Mouse (Mus musculus) gonadal fat pad, adult 2 months (tissue): ENCODE measurements around the gene Slc15a2. TPM values are rescaled to one million over a fixed set of nuclear protein-coding genes. Genes with fewer than 3 reads are reported as not detected.
A peak's percentile ranks its signal among the peaks of the same experiment; 100 is the strongest.

ENCODE experiments used
- DNase-seq: peaks from one replicate; pipeline ENCODE4 v3.0.0-alpha.2; 2012; ENCODE audit warnings: low read depth
- polyA plus RNA-seq: library from polyadenylated mRNA; depleted of rRNA; stranded (reverse); fragments of >200 nt; gene quantifications from 2 replicates; pipeline ENCODE4 v1.2.3, GENCODE M21; 2012

Gene Slc15a2
- polyA plus RNA-seq, 1 experiment, result 21.4 TPM

DNA sequence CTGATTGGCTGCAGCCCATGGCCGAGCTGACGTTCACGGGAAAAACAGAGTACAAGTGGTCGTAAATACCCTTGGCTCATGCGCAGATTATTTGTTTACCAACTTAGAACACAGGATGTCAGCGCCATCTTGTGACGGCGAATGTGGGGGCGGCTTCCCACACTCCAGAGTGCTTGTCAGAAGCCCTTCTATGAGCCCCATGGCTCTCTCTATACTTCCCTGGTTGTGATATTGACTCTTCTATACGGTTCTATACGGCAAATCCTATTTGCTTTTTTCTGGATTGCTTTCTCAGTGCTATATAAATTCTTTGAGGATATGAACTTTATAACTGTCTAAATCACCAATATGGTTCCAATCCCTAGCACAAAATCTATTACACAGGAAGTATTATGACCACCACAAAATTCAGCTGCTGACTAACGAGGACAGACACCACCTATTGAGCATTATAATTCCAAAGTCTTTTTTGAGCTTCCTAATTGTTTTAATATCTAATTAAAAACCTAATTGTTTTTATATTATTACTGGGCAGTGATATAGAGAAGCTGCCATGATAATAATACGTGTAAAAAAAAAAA is 14.5 kb downstream of the Slc15a2 start:
- DNase-seq, result no peak

DNA sequence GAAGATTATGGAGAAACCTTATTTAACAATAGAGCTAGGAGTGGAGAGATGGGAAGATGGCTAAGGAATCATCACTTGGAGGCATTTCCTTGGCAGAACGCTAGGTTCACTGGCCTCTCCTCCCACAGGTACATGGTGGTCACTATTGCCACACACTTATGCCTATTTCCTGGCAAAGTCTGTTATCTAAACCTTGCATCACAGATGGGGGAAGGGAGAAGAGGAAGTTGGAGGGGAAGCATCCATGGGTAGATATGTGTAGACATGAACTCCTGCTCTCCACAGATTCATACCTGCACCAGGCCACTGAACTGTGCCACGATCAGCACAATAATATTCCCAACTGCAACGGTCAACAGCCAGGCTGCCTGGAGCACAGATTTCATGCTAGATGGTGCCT is 32.8 kb downstream of the Slc15a2 start:
- DNase-seq, result no peak

DNA sequence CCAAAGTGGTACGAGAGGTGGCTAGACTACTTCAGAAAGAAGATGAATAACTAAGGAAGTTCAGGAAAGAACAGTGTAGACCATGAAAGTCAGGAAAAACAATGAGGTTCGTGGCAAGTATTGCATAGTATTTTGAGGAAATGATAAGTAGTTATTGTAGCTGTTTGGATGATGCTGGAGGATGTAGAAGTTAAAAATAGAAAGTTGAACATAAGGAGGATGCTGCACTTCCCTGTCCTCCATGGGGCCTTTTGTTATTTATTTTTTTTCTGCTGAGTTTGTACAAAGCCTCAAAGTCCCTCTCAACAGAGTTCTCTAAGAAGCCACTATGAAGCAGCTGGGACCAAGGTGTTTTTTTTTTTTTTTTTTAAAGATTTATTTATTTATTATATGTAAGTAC is 37.0 kb downstream of the Slc15a2 start:
- DNase-seq, result no peak

DNA sequence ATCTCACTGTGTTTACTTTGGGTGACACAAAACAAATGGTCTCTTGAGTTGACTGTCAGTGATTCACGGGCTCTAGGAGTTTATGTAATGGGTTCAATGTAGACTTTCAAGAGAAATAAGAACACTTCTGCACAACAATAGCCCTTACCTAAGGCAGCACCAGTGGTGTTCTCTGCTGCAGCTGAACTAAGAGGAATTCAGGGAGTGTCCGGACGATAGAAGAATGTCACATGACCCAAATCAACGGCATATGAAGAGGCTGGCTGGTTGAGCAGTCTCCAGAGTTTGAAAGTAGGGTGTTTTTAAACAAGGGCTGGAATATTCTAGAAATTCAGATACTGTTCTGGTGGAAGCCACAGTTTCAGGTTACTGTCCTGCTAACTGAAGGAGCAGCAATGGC is 37.7 kb downstream of the Slc15a2 start:
- no peak for DNase-seq

DNA sequence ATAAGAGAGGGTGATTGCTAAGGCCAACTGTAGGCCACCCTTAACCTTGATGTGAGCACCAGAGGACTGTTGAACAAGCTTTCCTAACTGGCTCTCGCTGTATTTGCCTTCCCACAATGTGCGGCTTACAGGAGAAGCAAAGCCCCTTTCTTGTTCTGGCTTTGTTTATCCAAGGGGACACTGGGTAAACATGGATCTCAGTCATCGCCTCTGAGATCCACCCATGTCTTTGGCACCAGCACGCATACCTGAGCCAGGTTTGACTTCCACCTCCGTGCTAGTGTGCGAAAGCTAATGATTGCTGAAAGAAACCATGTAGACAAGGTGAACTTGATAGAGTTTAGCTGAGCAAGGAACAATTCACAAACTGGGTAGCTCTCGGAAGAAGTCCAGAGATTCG is 41.2 kb downstream of the Slc15a2 start:
- DNase-seq, result no peak

DNA sequence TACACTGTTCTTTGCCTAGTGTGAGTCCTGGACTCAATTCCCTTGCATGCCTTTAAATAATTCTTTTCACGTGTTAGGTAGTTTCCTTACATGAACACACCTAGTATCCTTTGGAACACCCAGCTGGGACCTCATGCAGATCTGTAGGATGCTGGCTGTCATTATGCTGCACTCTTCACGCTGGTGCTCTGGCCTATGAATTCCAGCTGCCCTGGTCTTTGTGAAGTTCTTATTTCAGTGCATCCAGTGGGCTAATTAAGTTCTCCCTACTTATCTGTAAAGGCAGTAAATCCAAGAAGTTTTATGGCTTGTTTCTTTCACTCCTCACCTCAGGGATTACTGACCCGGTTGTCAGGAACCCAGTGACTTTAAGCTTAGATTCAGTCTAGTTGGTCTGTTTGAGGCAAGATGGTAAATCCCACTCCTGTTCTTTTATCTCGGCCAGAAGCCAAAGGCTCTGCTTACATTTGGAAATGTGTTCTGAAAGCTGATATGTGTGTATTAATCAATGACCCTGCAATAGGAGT is 45.3 kb downstream of the Slc15a2 start:
- no peak for DNase-seq

DNA sequence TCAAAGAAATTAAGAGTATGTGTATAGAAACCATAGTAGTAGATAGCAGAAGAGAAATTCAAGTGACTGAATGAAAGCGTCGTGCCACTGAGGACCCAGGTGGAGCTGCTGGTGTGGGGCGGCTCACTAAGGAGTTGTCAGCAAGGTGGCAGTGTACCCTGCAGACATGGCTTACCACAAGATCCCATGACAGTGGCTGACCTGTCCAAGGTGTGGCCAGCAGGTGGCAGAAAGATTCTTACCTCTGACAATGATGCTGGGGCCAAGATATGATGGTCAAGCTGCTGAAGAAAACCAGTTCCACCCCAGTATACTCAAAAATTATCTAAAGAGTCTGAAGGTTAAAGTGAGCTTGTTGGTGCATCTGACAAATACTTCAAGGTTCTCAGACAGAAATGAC is 49.3 kb downstream of the Slc15a2 start:
- DNase-seq, result no peak

DNA sequence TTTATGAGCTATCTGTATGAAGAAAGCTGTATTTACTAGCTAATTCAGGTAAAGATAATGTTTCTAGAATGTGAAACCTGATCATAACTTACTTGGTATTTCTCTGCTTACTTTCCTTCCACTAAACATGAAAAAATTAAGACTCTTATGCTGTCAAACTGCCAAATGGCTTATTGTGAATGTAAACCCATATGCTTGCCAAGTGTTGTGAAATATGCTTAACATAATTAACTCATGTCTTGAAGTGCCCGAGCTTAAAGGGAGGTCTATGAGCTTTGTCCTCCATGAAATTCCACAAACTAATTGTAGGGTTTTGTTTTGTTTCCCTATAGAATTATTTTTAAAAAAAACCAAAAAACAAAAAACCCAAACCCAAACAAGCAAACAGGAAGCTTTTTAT is 50.9 kb downstream of the Slc15a2 start:
- peak; percentile 46 for DNase-seq

DNA sequence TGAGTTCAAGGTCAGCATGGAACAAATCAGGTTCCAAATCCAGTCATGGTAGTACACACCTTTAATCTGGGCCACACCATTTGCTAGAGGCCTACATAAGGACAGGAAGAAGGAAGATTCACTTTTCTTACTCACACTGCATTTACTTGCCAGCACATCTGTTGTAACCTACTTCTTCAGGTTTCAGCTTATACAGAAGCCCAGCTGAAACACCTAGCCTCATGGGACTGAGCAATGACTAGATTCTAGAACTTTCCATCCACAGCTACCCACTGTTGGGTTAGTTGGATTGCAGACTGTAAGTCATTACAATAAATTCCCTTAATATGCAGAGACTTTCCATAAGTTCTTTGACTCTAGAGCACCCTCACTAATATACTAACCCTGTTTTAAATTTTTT is 52.2 kb downstream of the Slc15a2 start:
- no peak for DNase-seq

DNA sequence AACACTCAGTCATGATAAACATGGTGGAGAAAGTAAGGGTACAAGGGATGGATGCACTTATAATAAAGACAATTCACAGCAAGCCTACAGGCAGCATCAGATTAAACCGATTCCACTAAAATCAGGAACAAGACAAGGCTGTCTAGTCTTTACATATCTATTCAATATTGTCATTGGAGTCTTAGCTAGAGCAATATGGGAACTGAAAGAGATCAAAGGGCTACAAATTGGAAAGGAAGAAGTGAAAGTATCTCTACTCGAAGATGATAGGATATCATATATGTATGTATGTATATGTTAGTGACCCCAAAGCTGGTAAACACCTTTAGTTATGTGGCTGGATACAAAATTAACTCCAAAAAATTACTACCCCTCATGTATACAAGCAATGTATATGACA is 55.8 kb downstream of the Slc15a2 start:
- no peak for DNase-seq

DNA sequence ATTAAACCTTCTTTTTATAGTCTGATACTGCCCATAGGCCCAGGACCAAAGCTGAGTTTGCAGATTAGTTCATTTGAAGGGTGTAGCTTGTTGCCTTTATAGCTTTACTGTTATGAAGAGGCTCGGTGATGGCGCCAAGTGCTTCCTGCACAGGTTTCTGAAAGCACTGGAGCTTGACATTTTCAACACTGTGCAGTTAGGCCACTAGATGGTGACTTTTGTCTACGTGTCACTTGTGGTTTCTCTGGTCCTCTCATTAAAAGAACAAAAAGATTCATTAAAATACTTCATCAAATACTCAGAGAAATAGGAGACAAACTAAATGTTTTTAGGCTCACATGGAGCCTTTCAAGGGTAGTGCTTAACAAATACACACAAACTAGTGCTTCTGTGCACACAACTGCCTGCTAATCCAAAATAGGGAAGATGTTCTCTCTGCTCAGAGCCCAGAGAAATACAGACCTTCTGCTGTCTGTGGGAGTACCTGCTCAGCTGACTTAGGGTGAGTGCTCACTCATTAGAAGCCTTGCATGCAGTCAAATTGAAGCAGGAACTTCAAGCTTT is 60.8 kb downstream of the Slc15a2 start:
- DNase-seq, result no peak

DNA sequence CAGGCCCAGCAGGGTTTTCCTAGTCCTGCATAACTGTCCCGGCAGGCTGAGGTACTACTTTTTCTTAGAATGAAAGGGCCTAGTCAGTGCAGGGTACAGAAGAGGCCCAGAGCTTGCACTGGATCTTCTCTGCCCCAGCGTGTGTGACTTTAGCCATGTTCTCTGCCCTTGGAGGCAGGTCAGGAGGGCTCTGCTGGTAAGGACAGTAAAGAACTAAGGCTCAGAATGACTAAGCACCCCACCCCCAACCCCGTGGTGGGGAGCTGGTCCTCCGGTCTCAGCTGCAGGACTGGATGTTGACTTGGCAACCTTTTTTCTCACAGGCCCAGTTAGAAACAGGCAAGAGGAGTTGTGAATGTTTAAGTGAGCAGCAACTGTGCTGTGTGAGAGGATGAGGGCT is 62.0 kb downstream of the Slc15a2 start:
- no peak for DNase-seq

DNA sequence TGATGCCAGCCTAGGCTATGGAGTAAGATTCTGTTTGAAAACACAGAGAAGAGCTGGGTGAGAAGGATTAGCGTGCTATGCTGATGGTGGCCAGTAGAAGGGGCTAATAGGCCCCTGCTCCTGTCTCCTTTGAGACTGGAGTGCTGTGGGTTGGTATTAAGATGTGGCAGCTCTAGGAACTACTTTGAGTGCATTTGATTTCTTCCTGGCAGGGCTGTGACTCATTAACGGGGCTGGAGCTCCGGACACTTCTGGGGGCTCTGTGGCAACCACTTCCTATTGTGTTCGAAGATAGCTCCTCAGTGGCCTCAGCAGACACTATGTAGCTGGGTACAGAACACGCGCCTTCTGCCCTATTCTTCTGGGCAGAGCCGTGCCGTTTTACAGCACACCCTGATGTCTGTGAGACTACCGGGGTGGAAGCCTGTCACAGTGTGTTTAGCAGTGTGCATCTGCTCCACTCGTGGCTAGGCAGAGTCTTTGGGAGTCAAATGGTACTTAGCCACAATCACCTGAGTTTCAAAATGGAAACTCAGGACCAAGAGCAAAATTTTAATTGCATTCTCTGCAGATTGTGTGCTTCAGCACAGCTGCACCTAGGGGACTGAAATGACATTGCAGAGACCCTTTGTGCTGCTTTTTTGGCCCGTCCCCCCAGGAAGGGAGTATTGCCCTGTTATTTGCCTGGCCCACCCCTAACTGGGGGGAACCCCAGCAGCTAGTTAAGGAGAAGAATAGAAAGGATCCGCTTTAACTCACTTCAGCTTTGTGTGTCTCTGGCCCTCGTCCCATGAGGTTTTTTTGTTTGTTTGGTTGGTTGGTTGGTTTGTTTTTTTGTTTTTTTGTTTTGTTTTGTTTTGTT is 64.3 kb downstream of the Slc15a2 start:
- no peak for DNase-seq

DNA sequence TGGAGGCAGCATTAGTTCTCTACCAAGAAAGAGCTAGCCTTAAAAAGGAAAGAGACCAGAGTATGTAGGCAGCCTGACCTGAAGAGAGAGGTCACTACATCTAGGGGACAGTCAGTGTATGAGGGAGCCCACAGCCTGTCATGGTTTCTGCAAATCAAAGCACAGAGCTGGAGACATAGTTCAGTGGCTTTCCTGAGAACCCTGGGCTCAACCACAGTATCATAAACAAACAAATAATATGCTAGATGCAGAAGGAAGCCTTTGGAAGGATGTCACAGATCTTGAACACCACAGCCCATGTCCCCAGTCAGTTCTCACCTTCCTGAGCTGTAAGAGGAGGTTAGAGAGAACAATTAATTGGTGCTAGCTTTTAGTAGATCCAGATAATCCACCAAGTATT is 66.1 kb downstream of the Slc15a2 start:
- DNase-seq, result no peak

DNA sequence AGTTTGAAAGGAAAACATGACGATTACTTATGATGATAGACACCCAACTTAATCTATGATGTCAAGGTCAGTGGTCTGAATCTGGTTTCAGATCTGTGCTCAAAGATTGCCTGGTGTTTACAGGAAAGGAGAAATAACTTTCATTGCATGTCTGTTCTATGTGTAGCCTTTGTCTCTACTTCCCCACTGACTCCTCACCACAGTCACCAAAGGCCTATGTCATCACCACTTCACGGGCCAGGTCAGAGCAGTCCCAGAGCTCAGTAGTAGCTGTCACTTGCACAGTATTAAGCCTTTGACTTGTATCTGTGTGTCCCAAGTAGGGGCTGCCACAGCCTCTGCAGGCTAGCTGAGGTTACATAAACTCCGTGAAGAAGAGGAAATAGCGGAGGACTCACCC is 67.3 kb downstream of the Slc15a2 start:
- no peak for DNase-seq

DNA sequence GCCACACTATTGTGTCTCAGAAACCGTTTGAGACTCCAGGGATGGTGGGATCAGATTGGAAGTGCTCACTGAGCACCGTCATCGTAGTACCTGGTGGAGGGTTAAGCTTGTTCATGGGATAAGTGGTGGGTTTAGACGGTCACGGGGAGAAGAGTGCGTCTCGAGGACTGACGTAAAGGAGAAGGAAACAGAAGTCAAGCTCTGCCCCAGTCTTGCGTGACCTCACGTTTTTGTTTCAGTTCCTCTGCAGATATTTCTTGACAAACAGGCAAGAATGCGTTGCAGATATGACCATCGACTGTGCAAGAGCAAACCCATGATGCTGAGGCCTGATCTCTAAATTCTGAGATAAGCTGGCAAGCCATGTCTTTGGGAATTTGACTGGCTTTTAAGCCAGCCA is 73.0 kb downstream of the Slc15a2 start:
- no peak for DNase-seq

DNA sequence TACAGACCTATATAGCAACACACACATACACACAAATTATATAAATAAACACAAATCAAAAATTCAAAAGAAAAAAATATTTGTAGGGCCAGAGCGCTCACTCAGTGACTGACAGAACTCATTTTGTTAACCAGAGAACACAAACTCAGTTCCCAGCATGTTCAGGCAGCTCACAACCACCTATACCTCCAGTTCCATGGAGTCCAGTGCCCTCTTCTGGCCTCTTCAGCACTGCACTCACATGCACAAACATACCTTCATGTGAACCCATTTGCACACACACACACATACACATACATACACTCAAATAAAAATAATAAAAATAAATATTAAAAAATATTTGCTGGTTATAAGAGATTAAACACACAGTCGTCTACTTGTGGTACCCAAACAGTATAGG is 74.0 kb downstream of the Slc15a2 start:
- DNase-seq, result no peak

DNA sequence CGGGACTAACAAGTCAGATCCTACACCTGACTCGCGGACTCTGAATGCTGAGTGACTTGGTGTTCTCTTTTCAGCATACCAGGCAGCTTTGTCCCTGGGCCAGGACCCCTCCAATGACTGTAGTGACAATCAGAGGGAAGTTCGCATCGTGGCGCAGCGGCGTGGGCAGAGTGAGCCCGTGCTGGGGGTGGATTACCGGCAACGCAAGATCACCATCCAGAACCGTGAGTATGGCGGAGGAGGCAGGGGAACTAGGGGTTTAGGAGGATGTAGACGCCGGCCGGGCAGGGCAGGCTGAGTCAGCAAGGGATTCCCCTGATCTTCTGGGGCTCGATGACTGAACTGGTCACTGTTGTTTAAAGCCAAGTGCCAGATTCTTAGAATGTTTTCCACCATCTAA is 75.4 kb downstream of the Slc15a2 start:
- DNase-seq, result no peak

DNA sequence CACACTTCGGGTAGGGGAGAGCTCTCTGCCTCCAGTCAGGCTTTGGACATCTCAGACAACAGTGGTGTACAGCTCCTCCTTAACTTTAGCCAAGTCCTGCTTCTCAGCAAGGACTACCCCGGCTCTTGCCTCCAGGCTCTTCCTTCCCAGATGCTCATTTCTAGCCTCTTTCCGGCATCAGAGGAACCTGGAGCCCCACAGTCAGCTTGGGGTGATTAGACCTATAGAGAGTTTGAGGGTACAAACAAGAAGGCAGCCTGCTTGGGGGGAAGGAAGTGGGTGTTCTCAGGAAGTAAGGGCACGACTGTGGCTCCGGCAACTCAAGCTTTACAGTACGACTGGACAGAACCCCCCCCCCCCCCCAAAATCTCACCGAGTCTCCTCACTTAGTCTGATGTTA is 76.0 kb downstream of the Slc15a2 start:
- no peak for DNase-seq

DNA sequence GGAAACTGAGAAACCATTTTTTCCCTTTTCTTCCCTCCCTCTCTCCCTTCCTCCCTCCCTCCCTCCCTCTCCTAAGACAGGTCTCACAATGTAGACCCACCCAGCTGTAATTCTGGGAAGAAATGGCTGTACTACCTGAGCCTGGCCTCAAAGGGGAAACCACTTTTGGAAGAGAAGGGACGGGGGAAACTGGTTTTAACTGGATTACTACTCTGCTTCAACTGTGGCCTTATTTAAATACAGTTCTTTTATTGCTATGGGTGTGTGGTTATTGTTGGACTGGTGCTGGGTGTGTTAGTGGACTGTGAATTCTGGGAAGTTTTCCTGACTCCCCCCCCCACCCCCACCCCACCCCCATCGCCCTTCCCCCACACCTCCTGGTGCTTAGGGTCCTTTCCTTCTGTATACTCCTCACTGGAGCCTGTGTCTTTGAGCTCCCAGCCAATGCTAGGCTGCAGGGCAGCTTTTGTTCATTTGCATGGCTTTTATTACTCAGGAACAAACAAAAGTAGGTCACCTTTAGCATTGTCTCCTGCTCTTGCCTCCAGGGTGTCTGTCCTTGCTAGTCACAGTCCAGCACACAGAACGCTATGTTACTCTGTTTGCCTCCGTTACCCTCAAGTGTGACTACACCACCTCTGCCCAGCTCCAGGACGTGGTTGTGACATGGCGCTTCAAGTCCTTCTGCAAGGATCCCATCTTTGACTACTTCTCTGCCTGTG is 76.9 kb downstream of the Slc15a2 start:
- no peak for DNase-seq

DNA sequence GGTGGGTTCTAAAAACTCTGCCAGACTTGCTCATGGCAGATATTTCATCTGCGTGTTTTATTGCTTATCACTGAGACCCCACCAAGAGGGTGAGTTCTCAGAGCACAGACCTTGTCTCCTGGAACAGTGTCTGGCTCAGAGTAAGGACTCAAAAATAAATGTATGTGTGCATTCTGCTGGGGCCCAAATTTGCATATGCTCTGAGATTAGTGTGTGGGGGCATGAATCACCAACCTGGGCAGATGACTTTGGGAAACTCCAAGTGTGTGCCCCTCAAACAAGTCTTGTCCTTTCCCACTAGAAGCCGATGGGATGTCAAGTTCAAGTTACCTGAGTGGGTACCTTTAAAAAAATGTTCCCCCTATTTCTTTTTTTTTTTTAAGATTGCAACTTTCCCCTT is 84.3 kb downstream of the Slc15a2 start:
- no peak for DNase-seq
